Mouse (Mus musculus): ENCODE measurements around the gene Ap3b1. TPM values are rescaled to one million over a fixed set of nuclear protein-coding genes. Genes with fewer than 3 reads are reported as not detected.

The Ap3b1 gene
- polyA plus RNA-seq, 1 experiment from 2014 or later = 42.5 TPM

DNA sequence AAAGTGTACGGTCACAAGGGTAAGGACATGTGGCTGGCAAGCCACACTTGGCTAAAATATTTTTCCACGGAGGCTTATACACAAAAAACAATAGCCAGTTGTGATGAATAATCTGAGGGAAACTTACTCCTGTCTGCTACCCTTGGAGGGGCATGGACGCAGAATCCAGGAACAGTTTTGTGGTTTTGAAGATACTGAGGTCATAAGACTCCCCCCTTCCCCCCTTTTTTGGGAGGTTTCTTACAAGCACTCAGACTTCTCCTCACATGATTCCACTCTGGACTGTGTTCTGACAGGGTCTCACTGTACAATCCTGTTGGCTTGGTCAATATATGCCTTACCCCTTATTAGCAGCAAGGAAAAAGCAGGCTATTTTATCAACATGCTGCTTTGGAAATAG is 29.8 kb downstream of the Ap3b1 start:
- H3K27ac ChIP-seq (ENCODE audit: low read length) = no peak overlapping the region
- no peaks in the 10 kb centered on the region for H3K27me3 ChIP-seq (ENCODE audit: control insufficient read depth, insufficient read depth, low read depth, low read length)
- no peaks in the 10 kb centered on the region; the same call in 1 of the 2 replicates for H3K36me3 ChIP-seq (ENCODE audit: control insufficient read depth, insufficient read depth, low read length)
- H3K4me2 ChIP-seq (ENCODE audit: low read depth, low read length) = no peak overlapping the region
- no peak overlapping the region for H3K9ac ChIP-seq (ENCODE audit: low read length)
- ATAC-seq (ENCODE audit: low read depth) = no peak
- WGBS = 47% methylated on average over 3 of the region's 3 CpGs
- H3K4me1 ChIP-seq (replicated peaks; ENCODE audit: control insufficient read depth, insufficient read depth, low read length) = peaks cover 19% of the 10 kb centered on the region
- no peak overlapping the region for H3K4me3 ChIP-seq (ENCODE audit: low read length)
- H3K9me3 ChIP-seq (ENCODE audit: control insufficient read depth, low read length) = no peaks in the 10 kb centered on the region

- Histone ChIP-seq H3K36me3 (ENCODE audit: control insufficient read depth, insufficient read depth, low read length) (no peaks in the 10 kb centered on the region; the same call in 1 of the 2 replicates), H3K9me3 (ENCODE audit: control insufficient read depth, low read length) (no peaks in the 10 kb centered on the region), H3K27ac (ENCODE audit: low read length) (no peak overlapping the region), H3K4me2 (ENCODE audit: low read depth, low read length) (no peak overlapping the region), H3K4me3 (ENCODE audit: low read length) (no peak overlapping the region), H3K9ac (ENCODE audit: low read length) (no peak overlapping the region), H3K4me1 (replicated peaks; ENCODE audit: control insufficient read depth, insufficient read depth, low read length) (peaks cover 19% of the 10 kb centered on the region), H3K27me3 (ENCODE audit: control insufficient read depth, insufficient read depth, low read depth, low read length) (no peaks in the 10 kb centered on the region)
- 72% methylated on average over 2 of the region's 2 CpGs for WGBS
- ATAC-seq (ENCODE audit: low read depth) = no peak
Measured at GRCm38 (mm10) chr13:94389541-94389940, 30.8 kb downstream of the Ap3b1 start.

GRCm38 (mm10) chr13:94392282-94392681 is 33.5 kb downstream of the Ap3b1 start:
- Histone ChIP-seq H3K27me3 (ENCODE audit: control insufficient read depth, insufficient read depth, low read depth, low read length) (no peaks in the 10 kb centered on the region), H3K4me2 (ENCODE audit: low read depth, low read length) (no peak overlapping the region), H3K9me3 (ENCODE audit: control insufficient read depth, low read length) (no peaks in the 10 kb centered on the region), H3K4me3 (ENCODE audit: low read length) (no peak overlapping the region), H3K27ac (ENCODE audit: low read length) (no peak overlapping the region), H3K36me3 (ENCODE audit: control insufficient read depth, insufficient read depth, low read length) (peaks cover 4% of the 10 kb centered on the region; the same call in 1 of the 2 replicates), H3K9ac (ENCODE audit: low read length) (no peak overlapping the region), H3K4me1 (replicated peaks; ENCODE audit: control insufficient read depth, insufficient read depth, low read length) (peaks cover 11% of the 10 kb centered on the region)
- no peak for ATAC-seq (ENCODE audit: low read depth)
- 78% methylated on average over 5 of the region's 5 CpGs for WGBS

DNA sequence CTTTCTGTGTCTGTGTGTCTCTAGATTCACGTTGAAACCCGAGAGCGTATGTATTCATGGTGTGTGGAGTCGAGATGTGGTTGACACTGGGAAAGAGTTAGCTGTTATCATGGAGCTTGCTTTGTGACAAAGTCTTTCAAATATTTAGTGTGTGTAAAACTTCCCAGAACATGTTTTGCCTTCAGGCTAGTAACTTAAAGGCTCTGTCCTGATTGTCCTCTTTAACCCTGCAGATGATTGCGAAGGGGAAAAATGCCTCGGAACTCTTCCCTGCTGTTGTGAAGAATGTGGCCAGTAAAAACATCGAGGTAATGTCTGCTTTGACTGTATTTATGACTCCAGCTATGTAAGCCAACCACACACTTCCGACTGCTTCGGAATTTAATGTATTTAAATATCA is 35.7 kb downstream of the Ap3b1 start:
- 69% methylated on average over 9 of the region's 9 CpGs for WGBS
- peaks cover 5% of the 10 kb centered on the region; the same call in 1 of the 2 replicates for H3K4me1 ChIP-seq (replicated peaks; ENCODE audit: control insufficient read depth, insufficient read depth, low read length)
- no peak overlapping the region for H3K9ac ChIP-seq (ENCODE audit: low read length)
- ATAC-seq (ENCODE audit: low read depth) = no peak
- no peak overlapping the region for H3K4me3 ChIP-seq (ENCODE audit: low read length)
- H3K27ac ChIP-seq (ENCODE audit: low read length) = no peak overlapping the region
- H3K9me3 ChIP-seq (ENCODE audit: control insufficient read depth, low read length) = no peaks in the 10 kb centered on the region
- H3K4me2 ChIP-seq (ENCODE audit: low read depth, low read length) = no peak overlapping the region
- H3K27me3 ChIP-seq (ENCODE audit: control insufficient read depth, insufficient read depth, low read depth, low read length) = no peaks in the 10 kb centered on the region
- peaks cover 4% of the 10 kb centered on the region; the same call in 1 of the 2 replicates for H3K36me3 ChIP-seq (ENCODE audit: control insufficient read depth, insufficient read depth, low read length)

DNA sequence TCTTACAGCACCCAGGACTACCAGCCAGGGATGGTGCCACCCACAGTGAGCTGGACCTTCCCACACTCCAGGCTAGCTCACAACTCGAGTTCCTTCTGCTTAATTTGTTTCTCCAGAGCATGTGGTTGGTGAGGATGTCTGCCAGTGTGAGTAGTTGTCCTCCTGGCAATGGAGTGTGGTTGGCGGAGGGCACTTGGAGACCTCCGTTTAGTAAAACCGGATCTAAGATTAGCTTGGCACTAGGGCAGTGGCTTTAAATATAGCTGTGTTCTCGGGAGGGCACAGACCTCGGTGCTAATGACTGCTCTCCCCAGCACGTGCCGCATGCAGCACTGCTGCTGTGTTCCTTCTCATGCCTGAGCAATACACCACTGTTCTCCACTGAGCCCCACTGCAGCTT is 37.0 kb downstream of the Ap3b1 start:
- H3K9me3 ChIP-seq (ENCODE audit: control insufficient read depth, low read length) = no peaks in the 10 kb centered on the region
- H3K27me3 ChIP-seq (ENCODE audit: control insufficient read depth, insufficient read depth, low read depth, low read length) = no peaks in the 10 kb centered on the region
- 85% methylated on average over 8 of the region's 8 CpGs for whole genome bisulfite sequencing
- no peaks in the 10 kb centered on the region for H3K4me1 ChIP-seq (replicated peaks; ENCODE audit: control insufficient read depth, insufficient read depth, low read length)
- ATAC-seq (ENCODE audit: low read depth) = no peak
- no peak overlapping the region for H3K4me3 ChIP-seq (ENCODE audit: low read length)
- H3K4me2 ChIP-seq (ENCODE audit: low read depth, low read length) = no peak overlapping the region
- no peak overlapping the region for H3K9ac ChIP-seq (ENCODE audit: low read length)
- no peak overlapping the region for H3K27ac ChIP-seq (ENCODE audit: low read length)
- H3K36me3 ChIP-seq (ENCODE audit: control insufficient read depth, insufficient read depth, low read length) = peaks cover 4% of the 10 kb centered on the region; the same call in 1 of the 2 replicates

GRCm38 (mm10) chr13:94396392-94396920 is 37.7 kb downstream of the Ap3b1 start:
- Histone ChIP-seq H3K4me2 (ENCODE audit: low read depth, low read length) (no peak overlapping the region), H3K9me3 (ENCODE audit: control insufficient read depth, low read length) (no peaks in the 10 kb centered on the region), H3K27me3 (ENCODE audit: control insufficient read depth, insufficient read depth, low read depth, low read length) (no peaks in the 10 kb centered on the region), H3K36me3 (ENCODE audit: control insufficient read depth, insufficient read depth, low read length) (peaks cover 4% of the 10 kb centered on the region; the same call in 1 of the 2 replicates), H3K4me1 (replicated peaks; ENCODE audit: control insufficient read depth, insufficient read depth, low read length) (no peaks in the 10 kb centered on the region), H3K9ac (ENCODE audit: low read length) (no peak overlapping the region), H3K27ac (ENCODE audit: low read length) (no peak overlapping the region), H3K4me3 (ENCODE audit: low read length) (no peak overlapping the region)
- WGBS = 87% methylated on average over 10 of the region's 10 CpGs
- ATAC-seq (ENCODE audit: low read depth) = no peak

DNA sequence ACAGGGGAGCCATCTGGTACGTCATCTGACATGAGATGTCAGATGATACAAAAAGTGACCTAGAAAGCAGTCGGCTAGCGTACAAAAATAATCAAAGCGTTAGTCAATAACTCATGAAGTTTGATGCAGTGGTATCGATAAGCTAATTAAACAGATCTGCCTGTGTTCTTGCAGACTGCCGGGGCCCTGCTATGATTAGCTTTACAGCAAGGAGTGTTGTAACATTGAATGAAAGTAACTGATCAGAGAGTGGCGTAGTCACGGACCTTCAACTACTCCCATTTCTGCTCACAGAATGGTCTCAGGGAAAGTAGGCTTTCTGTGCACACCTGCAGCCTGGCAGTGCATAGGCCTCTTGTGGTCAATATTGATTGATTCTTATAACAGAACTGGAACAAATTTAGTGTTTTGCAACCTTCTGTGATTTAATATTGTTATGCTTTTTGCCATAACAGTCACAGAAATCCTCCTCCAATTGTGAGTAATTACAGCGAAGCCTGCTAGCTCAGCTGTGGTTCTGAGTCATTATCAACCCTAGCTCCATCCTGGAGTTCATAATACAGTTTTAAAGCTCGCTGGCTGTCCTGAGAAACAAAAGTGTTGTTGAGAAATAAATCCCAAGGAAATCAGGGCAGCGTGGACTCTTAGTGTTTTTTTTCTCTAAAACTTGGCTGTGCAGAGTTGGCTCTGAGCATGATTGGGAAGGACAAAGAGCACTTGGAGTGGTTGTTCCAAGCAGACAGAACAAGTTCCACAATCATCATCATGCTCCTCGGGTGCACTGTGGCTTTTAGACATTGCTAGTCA is 40.0 kb downstream of the Ap3b1 start:
- Histone ChIP-seq H3K36me3 (ENCODE audit: control insufficient read depth, insufficient read depth, low read length) (peaks cover 7% of the 10 kb centered on the region; the same call in 1 of the 2 replicates), H3K27ac (ENCODE audit: low read length) (no peak overlapping the region), H3K27me3 (ENCODE audit: control insufficient read depth, insufficient read depth, low read depth, low read length) (no peaks in the 10 kb centered on the region), H3K4me3 (ENCODE audit: low read length) (no peak overlapping the region), H3K9me3 (ENCODE audit: control insufficient read depth, low read length) (no peaks in the 10 kb centered on the region), H3K4me2 (ENCODE audit: low read depth, low read length) (no peak overlapping the region), H3K9ac (ENCODE audit: low read length) (no peak overlapping the region), H3K4me1 (replicated peaks; ENCODE audit: control insufficient read depth, insufficient read depth, low read length) (no peaks in the 10 kb centered on the region)
- no peak for ATAC-seq (ENCODE audit: low read depth)
- 78% methylated on average over 12 of the region's 12 CpGs for WGBS

GRCm38 (mm10) chr13:94400465-94400864 is 41.7 kb downstream of the Ap3b1 start:
- no peak overlapping the region for H3K9ac ChIP-seq (ENCODE audit: low read length)
- no peak overlapping the region for H3K4me2 ChIP-seq (ENCODE audit: low read depth, low read length)
- H3K9me3 ChIP-seq (ENCODE audit: control insufficient read depth, low read length) = no peaks in the 10 kb centered on the region
- no peak overlapping the region for H3K27ac ChIP-seq (ENCODE audit: low read length)
- no peak for ATAC-seq (ENCODE audit: low read depth)
- H3K36me3 ChIP-seq (ENCODE audit: control insufficient read depth, insufficient read depth, low read length) = peaks cover 21% of the 10 kb centered on the region
- no peak overlapping the region for H3K4me3 ChIP-seq (ENCODE audit: low read length)
- no peaks in the 10 kb centered on the region for H3K4me1 ChIP-seq (replicated peaks; ENCODE audit: control insufficient read depth, insufficient read depth, low read length)
- H3K27me3 ChIP-seq (ENCODE audit: control insufficient read depth, insufficient read depth, low read depth, low read length) = no peaks in the 10 kb centered on the region
- 84% methylated on average over 8 of the region's 8 CpGs for WGBS

DNA sequence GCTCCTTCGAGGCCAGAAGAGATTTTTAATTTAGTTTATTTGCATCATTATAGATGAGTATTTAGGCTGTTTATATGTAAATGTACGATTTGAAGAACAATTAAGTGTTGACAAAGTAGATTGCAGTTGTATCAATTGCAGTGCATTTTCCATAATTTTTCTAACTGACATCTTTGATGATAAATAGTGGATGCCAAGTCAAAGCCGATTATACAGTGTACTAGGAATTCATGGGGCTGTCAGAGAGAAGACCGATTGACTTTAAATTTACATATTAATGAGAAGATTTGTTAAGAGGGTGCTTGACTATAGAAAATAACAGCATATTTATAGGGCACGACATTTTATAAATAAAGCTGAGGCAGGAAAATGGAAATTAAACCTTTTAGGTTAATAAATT is 64.8 kb downstream of the Ap3b1 start:
- H3K4me3 ChIP-seq (ENCODE audit: low read length) = no peak overlapping the region
- H3K4me1 ChIP-seq (replicated peaks; ENCODE audit: control insufficient read depth, insufficient read depth, low read length) = no peaks in the 10 kb centered on the region
- no peak for ATAC-seq (ENCODE audit: low read depth)
- H3K27me3 ChIP-seq (ENCODE audit: control insufficient read depth, insufficient read depth, low read depth, low read length) = no peaks in the 10 kb centered on the region
- H3K27ac ChIP-seq (ENCODE audit: low read length) = no peak overlapping the region
- no peaks in the 10 kb centered on the region for H3K9me3 ChIP-seq (ENCODE audit: control insufficient read depth, low read length)
- 80% methylated on average over 5 of the region's 5 CpGs for WGBS
- H3K36me3 ChIP-seq (ENCODE audit: control insufficient read depth, insufficient read depth, low read length) = peaks cover 3% of the 10 kb centered on the region; the same call in 1 of the 2 replicates
- H3K9ac ChIP-seq (ENCODE audit: low read length) = no peak overlapping the region
- H3K4me2 ChIP-seq (ENCODE audit: low read depth, low read length) = no peak overlapping the region

All from lung, embryonic 16.5 days (tissue).